Mouse (Mus musculus) hindbrain, embryonic 14.5 days (tissue): ENCODE data around the gene Ccnd3. TPM values are rescaled to one million over a fixed set of nuclear protein-coding genes. Genes with fewer than 3 reads are reported as not detected.

ENCODE experiments used
- ATAC-seq: fragments of 200-750 bp; cut with Nextera tagmentation; 2 replicates; pipeline ENCODE4 v1.8.0; 2017; ENCODE audit warnings: moderate number of reproducible peaks, mild to moderate bottlenecking, moderate TSS enrichment, moderate library complexity; ENCODE audit not compliant: low FRiP score
- DNase-seq: peaks from one replicate; pipeline ENCODE4 v3.0.0-alpha.2; 2015; ENCODE audit warnings: low spot score
- H3K27ac ChIP-seq: fragments of 300-500 bp; sonication (generic); 2 replicates; pipeline ENCODE4 v1.5.1; 2014; ENCODE audit warnings: mild to moderate bottlenecking, moderate library complexity
- H3K27me3 ChIP-seq: fragments of 300-500 bp; sonication (generic); 2 replicates; pipeline ENCODE4 v1.6.1; 2014; ENCODE audit warnings: mild to moderate bottlenecking, low read length, mixed read lengths; ENCODE audit not compliant: control insufficient read depth, insufficient read depth
- H3K36me3 ChIP-seq: fragments of 300-500 bp; sonication (generic); replicated peaks from 2 replicates; pipeline ENCODE4 v1.6.1; 2014; ENCODE audit not compliant: control insufficient read depth, insufficient read depth
- H3K4me1 ChIP-seq: fragments of 300-500 bp; sonication (generic); replicated peaks from 2 replicates; pipeline ENCODE4 v1.6.1; 2014; ENCODE audit warnings: antibody characterized with exemption, low read length, mixed read lengths; ENCODE audit not compliant: control insufficient read depth, insufficient read depth
- H3K4me2 ChIP-seq: fragments of 300-500 bp; sonication (generic); replicated peaks from 2 replicates; pipeline ENCODE4 v1.6.1; 2014; ENCODE audit warnings: mild to moderate bottlenecking, moderate library complexity
- H3K4me3 ChIP-seq: fragments of 300-500 bp; sonication (generic); replicated peaks from 2 replicates; pipeline ENCODE4 v1.5.1; 2014; ENCODE audit warnings: mild to moderate bottlenecking, low read length
- H3K9ac ChIP-seq: fragments of 300-500 bp; sonication (generic); 2 replicates; pipeline ENCODE4 v1.6.1; 2014
- H3K9me3 ChIP-seq: fragments of 300-500 bp; sonication (generic); 2 replicates; pipeline ENCODE4 v1.6.1; 2016; ENCODE audit warnings: low read length; ENCODE audit not compliant: control insufficient read depth
- WGBS: fragments of 180-500 bp; shearing (Covaris S2); extraction: QIAGEN DNeasy Blood & Tissue Kit; methylation state at CpG from one replicate; pipeline ENCODE4 v1.1.7; 2014; 5-methylcytosine and 5-hydroxymethylcytosine counted together
- polyA plus RNA-seq: library from polyadenylated mRNA; unstranded; fragments of >200 nt; fragmentation: Nextera tagmentation; extraction: Ambion mirVana; gene quantifications from 2 replicates; pipeline ENCODE4 v1.2.1, GENCODE M21; 2014

The Ccnd3 gene
- polyA plus RNA-seq, 1 experiment from 2014 or later: 80.3 TPM

GRCm38 (mm10) chr17:47545861-47546331 lies 41.0 kb downstream of the Ccnd3 start:
- no peaks in the 10 kb centered on the region for H3K9me3 ChIP-seq
- H3K4me1 ChIP-seq: no peaks in the 10 kb centered on the region
- no peaks in the 10 kb centered on the region for H3K27me3 ChIP-seq
- DNase-seq: no peak
- H3K9ac ChIP-seq: no peak overlapping the region
- WGBS: 79% methylated on average over 17 of the region's 17 CpGs
- no peak; the same call in 1 of the 2 replicates for ATAC-seq
- H3K4me3 ChIP-seq: no peak overlapping the region
- H3K36me3 ChIP-seq: no peaks in the 10 kb centered on the region
- no peak overlapping the region for H3K27ac ChIP-seq
- H3K4me2 ChIP-seq: no peak overlapping the region

GRCm38 (mm10) chr17:47551049-47551448 lies 46.2 kb downstream of the Ccnd3 start:
- DNase-seq (no peak), ATAC-seq (no peak)
- Histone ChIP-seq H3K4me1 (no peaks in the 10 kb centered on the region), H3K9me3 (no peaks in the 10 kb centered on the region), H3K27me3 (no peaks in the 10 kb centered on the region), H3K4me2 (no peak overlapping the region), H3K4me3 (no peak overlapping the region), H3K36me3 (no peaks in the 10 kb centered on the region), H3K9ac (no peak overlapping the region), H3K27ac (no peak overlapping the region)
- WGBS: 72% methylated on average over 7 of the region's 7 CpGs

DNA sequence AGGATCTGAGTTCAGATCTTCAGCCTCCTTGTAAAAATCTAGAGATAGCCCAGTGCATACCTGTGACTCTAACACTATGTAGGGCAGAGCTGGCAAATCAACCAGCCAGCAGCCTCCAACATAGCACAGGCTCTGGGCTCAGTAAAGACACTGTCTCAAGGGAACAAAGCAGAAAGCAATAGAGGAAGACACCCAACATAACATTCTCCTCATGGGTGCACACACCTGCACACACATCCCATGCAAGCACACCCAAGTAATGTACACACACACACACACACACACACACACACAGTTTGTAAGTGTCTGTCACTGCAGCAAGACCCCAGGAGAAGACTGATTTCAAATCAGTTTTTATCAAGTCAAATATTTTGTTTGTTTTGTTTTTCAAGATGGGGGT lies 48.1 kb downstream of the Ccnd3 start:
- no peaks in the 10 kb centered on the region for H3K36me3 ChIP-seq
- DNase-seq: no peak

DNA sequence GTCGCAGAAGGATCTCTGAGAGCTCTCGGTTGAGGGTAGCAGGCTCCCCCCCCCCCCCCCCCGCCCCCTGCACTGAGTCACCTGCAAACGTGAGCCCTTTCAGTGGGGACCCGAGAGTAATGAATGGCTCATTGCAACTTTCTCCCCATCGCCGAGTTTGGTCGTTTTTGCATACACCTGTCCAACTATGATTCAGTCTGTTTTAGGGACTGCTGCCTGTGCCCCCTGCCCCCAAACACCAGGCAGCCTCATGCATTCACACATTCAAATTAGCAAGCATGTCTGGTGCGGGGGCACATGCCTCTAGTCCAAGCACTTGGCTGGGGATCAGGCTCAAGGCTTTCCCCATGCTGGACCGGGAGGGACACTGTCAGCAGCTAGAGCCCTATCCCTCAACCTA lies 49.8 kb downstream of the Ccnd3 start:
- no peaks in the 10 kb centered on the region for H3K9me3 ChIP-seq
- H3K9ac ChIP-seq: no peak overlapping the region
- H3K27me3 ChIP-seq: no peaks in the 10 kb centered on the region
- no peaks in the 10 kb centered on the region for H3K4me1 ChIP-seq
- no peak overlapping the region for H3K27ac ChIP-seq
- ATAC-seq (no peak), DNase-seq (no peak)
- H3K4me2 ChIP-seq: no peak overlapping the region
- 78% methylated on average over 9 of the region's 10 CpGs for WGBS
- H3K36me3 ChIP-seq: no peaks in the 10 kb centered on the region
- no peak overlapping the region for H3K4me3 ChIP-seq

More for the DNA sequence above, 48.1 kb downstream of the Ccnd3 start:
- Histone ChIP-seq H3K27ac (no peak overlapping the region), H3K9ac (no peak overlapping the region), H3K4me2 (no peak overlapping the region), H3K9me3 (no peaks in the 10 kb centered on the region), H3K27me3 (no peaks in the 10 kb centered on the region), H3K4me1 (no peaks in the 10 kb centered on the region), H3K4me3 (no peak overlapping the region)
- no peak for ATAC-seq

- no peak overlapping the region for H3K9ac ChIP-seq
- no peak overlapping the region for H3K4me3 ChIP-seq
- 66% methylated on average over 3 of the region's 3 CpGs for WGBS
- H3K4me2 ChIP-seq: no peak overlapping the region
- H3K4me1 ChIP-seq: no peaks in the 10 kb centered on the region
- ATAC-seq: no peak
- no peaks in the 10 kb centered on the region for H3K9me3 ChIP-seq
- no peaks in the 10 kb centered on the region for H3K27me3 ChIP-seq
- no peaks in the 10 kb centered on the region for H3K36me3 ChIP-seq
- DNase-seq: no peak
- no peak overlapping the region for H3K27ac ChIP-seq
These were observed 52.3 kb downstream of the Ccnd3 start for GRCm38 (mm10) chr17:47557179-47557578.

GRCm38 (mm10) chr17:47559726-47560125 lies 54.9 kb downstream of the Ccnd3 start:
- no peaks in the 10 kb centered on the region for H3K4me1 ChIP-seq

DNA sequence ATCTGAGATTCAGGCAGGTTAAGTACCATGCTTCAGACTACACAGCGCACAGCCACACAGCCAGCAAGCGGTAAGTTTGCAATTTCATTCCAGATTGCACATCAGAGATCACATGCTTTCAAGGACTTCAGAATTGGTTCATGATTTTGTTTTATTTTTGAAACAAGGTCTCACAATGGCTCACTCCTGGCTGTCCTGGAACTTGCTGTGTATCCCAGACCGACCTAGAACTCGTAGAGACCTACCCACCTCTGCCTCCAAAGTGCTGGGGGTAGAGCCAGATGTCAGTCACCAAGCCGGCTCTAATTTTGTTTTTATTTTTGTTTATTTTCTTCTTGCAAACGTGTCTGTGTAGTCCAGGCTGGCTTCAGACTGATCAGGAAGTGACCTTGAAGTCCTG lies 58.0 kb downstream of the Ccnd3 start:
- Histone ChIP-seq H3K4me1 (no peaks in the 10 kb centered on the region), H3K4me2 (no peak overlapping the region), H3K36me3 (no peaks in the 10 kb centered on the region), H3K4me3 (no peak overlapping the region), H3K9me3 (no peaks in the 10 kb centered on the region), H3K27ac (no peak overlapping the region), H3K9ac (no peak overlapping the region), H3K27me3 (no peaks in the 10 kb centered on the region)
- 81% methylated on average over 6 of the region's 6 CpGs for WGBS
- DNase-seq (no peak), ATAC-seq (no peak)

More at GRCm38 (mm10) chr17:47559726-47560125, 54.9 kb downstream of the Ccnd3 start:
- H3K36me3 ChIP-seq: no peaks in the 10 kb centered on the region
- no peak overlapping the region for H3K4me3 ChIP-seq
- WGBS: 77% methylated on average over 6 of the region's 6 CpGs
- no peaks in the 10 kb centered on the region for H3K9me3 ChIP-seq
- no peaks in the 10 kb centered on the region for H3K27me3 ChIP-seq
- ATAC-seq (no peak), DNase-seq (no peak)
- H3K4me2 ChIP-seq: no peak overlapping the region
- no peak overlapping the region for H3K9ac ChIP-seq
- no peak overlapping the region for H3K27ac ChIP-seq

- no peaks in the 10 kb centered on the region for H3K4me1 ChIP-seq
- no peak for DNase-seq
- no peaks in the 10 kb centered on the region for H3K27me3 ChIP-seq
- WGBS: 86% methylated on average over 5 of the region's 5 CpGs
- H3K9me3 ChIP-seq: no peaks in the 10 kb centered on the region
- H3K4me3 ChIP-seq: no peak overlapping the region
- no peaks in the 10 kb centered on the region for H3K36me3 ChIP-seq
- H3K27ac ChIP-seq: no peak overlapping the region
- no peak overlapping the region for H3K4me2 ChIP-seq
- ATAC-seq: no peak
- no peak overlapping the region for H3K9ac ChIP-seq
These were observed 59.8 kb downstream of the Ccnd3 start for GRCm38 (mm10) chr17:47564612-47565011.

GRCm38 (mm10) chr17:47566133-47566532 lies 61.3 kb downstream of the Ccnd3 start:
- H3K4me1 ChIP-seq: no peaks in the 10 kb centered on the region
- H3K27ac ChIP-seq: no peak overlapping the region
- ATAC-seq: no peak
- H3K9me3 ChIP-seq: no peaks in the 10 kb centered on the region
- 0% methylated on average over 2 of the region's 2 CpGs for WGBS
- H3K4me3 ChIP-seq: no peak overlapping the region
- no peak for DNase-seq
- H3K9ac ChIP-seq: no peak overlapping the region
- H3K4me2 ChIP-seq: no peak overlapping the region
- H3K27me3 ChIP-seq: no peaks in the 10 kb centered on the region
- H3K36me3 ChIP-seq: no peaks in the 10 kb centered on the region

DNA sequence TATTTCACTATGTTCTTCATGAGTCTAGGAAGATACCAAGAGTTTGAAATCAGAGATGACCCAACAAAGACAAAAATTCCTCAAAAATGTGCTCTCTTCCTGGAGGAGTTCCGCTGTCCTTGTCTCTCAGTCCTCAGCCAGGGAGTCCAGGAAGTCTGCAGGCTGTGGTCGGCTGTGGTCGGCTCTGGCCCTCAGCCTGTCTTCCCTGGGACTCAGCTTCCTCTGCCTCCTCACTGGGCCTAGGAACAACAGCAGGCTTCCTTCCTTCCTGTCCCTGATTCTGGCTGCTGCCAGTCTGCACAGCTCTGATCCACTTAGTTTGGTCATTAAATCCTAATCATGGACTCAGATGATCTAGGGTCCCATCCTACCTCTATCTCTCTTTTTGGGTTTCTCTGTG lies 62.4 kb downstream of the Ccnd3 start:
- ATAC-seq (no peak), DNase-seq (no peak)
- WGBS: 75% methylated on average over 3 of the region's 3 CpGs

More for the DNA sequence above, 62.4 kb downstream of the Ccnd3 start:
- H3K27ac ChIP-seq: no peak overlapping the region
- no peak overlapping the region for H3K4me2 ChIP-seq
- no peak overlapping the region for H3K4me3 ChIP-seq
- no peaks in the 10 kb centered on the region for H3K4me1 ChIP-seq
- H3K27me3 ChIP-seq: no peaks in the 10 kb centered on the region
- no peaks in the 10 kb centered on the region for H3K9me3 ChIP-seq
- no peaks in the 10 kb centered on the region for H3K36me3 ChIP-seq
- no peak overlapping the region for H3K9ac ChIP-seq
